Mouse (Mus musculus): ENCODE measurements around the gene Abi3bp.
A peak's percentile ranks its signal among the peaks of the same experiment; 100 is the strongest.

Abi3bp gene

GRCm38 (mm10) chr16:56690715-56691114 lies 213.0 kb downstream of the Abi3bp start:
- no peak for DNase-seq (ENCODE audit: low read depth)

GRCm38 (mm10) chr16:56696448-56696847 lies 218.8 kb downstream of the Abi3bp start:
- DNase-seq (ENCODE audit: low read depth), result no peak

GRCm38 (mm10) chr16:56700898-56701297 lies 223.2 kb downstream of the Abi3bp start:
- DNase-seq (ENCODE audit: low read depth), result no peak

- DNase-seq (ENCODE audit: low read depth), result no peak
Observed at GRCm38 (mm10) chr16:56705731-56706130, 228.1 kb downstream of the Abi3bp start.

GRCm38 (mm10) chr16:56710071-56710470 lies 232.4 kb downstream of the Abi3bp start:
- DNase-seq (ENCODE audit: low read depth), result no peak

GRCm38 (mm10) chr16:56715608-56716007 lies 237.9 kb downstream of the Abi3bp start:
- no peak for DNase-seq (ENCODE audit: low read depth)

- no peak for DNase-seq (ENCODE audit: low read depth)
Observed at GRCm38 (mm10) chr16:56716557-56717179, 239.0 kb downstream of the Abi3bp start.

- peak; percentile 97 for DNase-seq (ENCODE audit: low read depth)
Observed at GRCm38 (mm10) chr16:56717224-56718200, 239.8 kb downstream of the Abi3bp start, which contains the start of gene Tfg. Gene Tfg (minus strand): TSS chr16:56717450.

- DNase-seq (ENCODE audit: low read depth), result no peak
Observed at GRCm38 (mm10) chr16:56719031-56719430, 241.4 kb downstream of the Abi3bp start.

GRCm38 (mm10) chr16:56722357-56722756 lies 244.7 kb downstream of the Abi3bp start:
- no peak for DNase-seq (ENCODE audit: low read depth)

GRCm38 (mm10) chr16:56724927-56725326 lies 247.2 kb downstream of the Abi3bp start:
- no peak for DNase-seq (ENCODE audit: low read depth)

- DNase-seq (ENCODE audit: low read depth), result no peak
Observed at GRCm38 (mm10) chr16:56729060-56729459, 251.4 kb downstream of the Abi3bp start.

Measured in c-Kit-positive CD71-negative TER-119-negative erythroid progenitor cells, embryonic 14.5 days (primary cell).